Mouse (Mus musculus): Measurements from ENCODE around the gene Cyp26b1.

DNA sequence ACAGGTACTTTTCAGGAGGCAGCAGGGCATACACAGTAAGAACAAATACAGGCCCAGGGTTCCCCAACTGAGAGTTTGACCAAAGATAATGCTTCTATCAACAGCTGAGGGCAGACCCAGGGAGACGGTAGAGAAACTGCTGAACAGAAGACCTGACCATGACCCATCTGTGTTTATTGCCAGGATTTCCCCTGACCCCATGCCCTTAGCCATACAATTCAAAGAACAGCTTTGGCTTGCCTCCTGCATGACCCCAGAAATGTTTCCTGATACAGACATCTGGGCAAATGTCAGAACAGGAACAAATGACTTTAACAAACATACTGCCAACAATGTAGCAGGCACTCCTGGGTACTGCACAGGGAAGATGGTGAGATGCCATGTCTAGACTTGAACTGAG is 36.6 kb upstream of the Cyp26b1 start:
- no peak for TF ChIP-seq POLR2A (IDR thresholded peaks at IDR 0.05; ENCODE audit: control insufficient read depth, extremely low read depth, insufficient read depth, low read length, poor library complexity)
- TF ChIP-seq CTCF (IDR thresholded peaks at IDR 0.05; ENCODE audit: borderline replicate concordance, control insufficient read depth, extremely low read depth, insufficient read depth, low read length, poor library complexity), result no peak

Measured in thymus, adult 2 months (tissue).